Mouse (Mus musculus) spleen, embryonic (tissue): ENCODE results near the gene Gm3646.

ENCODE experiments used
- CTCF ChIA-PET: fragments of 350-600 bp; sonication (Branson Sonifier 250); formaldehyde crosslinking; loops from one replicate; lab custom pipeline; 2022; lab: Charles Lee

Gm3646 gene

GRCm38 (mm10) chr1:39805243-39805979, at the start of gene Gm3646:
Gene Gm3646 (minus strand): TSS chr1:39805332.
- CTCF ChIA-PET: no interaction called here

- CTCF ChIA-PET: interaction anchor here (0.6 kb wide), 1 partner anchor 313 kb away, joined by 11 read pairs; no protein-coding TSS in a partner anchor
These were observed 41.9 kb upstream of the Gm3646 start for GRCm38 (mm10) chr1:39847066-39847465.

DNA sequence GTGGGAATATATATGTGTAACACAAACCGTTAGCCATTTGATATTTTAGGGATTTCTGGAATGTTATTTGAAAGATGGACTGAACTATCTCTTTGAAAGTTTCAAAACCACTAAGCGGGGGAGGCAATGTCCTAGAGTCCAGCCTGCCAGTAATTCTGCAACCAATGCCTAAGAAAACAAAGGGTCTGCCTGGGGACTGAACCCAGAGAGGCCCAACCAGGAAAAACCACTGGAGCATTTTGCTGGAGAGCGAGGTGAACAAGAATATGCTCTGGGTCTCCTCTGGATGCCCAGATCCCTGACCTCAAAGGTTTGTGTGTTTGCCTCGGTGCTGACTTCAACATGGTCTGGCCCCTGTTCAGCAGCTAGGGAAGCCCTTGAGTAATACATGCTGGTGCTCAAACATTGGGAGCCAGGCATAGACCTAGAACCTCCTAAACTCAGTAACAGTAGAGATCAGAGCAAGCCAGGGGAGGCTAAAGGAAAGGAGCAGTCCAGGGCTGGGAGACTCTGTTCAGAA, 41.0 kb upstream of the Gm3646 start:
- CTCF ChIA-PET: no interaction called here

GRCm38 (mm10) chr1:39843328-39843727, 38.2 kb upstream of the Gm3646 start:
- CTCF ChIA-PET: no interaction called here

DNA sequence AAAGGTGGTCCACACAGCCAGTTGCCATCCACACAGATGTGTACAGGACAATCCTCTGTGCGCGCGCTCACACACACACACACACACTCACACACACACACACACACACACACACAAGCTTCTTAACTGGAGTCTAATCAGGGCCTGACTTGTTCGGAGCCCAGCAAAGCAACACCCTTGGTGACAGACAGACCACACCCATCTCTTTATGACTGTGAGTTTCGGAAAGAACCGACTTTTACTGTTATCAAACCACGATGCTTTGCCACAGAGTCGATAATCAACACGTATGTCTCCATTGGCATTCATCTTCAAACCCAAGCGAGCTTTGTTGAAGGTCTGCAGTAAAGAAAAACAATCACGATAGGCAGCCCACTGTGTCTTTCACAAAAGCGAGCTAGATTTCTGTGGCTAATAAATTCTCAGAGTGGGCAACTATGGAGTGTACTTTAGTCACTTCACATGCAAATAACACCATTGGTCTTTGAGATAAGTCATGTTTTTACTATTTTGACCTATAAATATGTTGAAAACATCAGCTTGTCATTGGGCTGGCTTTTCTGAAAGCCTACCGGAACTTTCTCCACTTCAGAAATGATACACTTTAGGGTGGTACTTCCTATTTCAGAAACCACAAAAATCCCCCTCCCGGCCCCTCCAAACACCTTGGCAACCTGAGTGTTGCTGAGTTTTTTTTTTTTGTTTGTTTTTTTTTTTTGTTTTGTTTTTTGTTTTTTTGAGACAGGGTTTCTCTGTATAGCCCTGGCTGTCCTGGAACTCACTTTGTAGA, 37.3 kb upstream of the Gm3646 start:
- CTCF ChIA-PET: interaction anchor here (0.6 to 0.7 kb wide), 2 partner anchors 18 to 295 kb away, joined by 3 to 4 read pairs; no protein-coding TSS in a partner anchor

DNA sequence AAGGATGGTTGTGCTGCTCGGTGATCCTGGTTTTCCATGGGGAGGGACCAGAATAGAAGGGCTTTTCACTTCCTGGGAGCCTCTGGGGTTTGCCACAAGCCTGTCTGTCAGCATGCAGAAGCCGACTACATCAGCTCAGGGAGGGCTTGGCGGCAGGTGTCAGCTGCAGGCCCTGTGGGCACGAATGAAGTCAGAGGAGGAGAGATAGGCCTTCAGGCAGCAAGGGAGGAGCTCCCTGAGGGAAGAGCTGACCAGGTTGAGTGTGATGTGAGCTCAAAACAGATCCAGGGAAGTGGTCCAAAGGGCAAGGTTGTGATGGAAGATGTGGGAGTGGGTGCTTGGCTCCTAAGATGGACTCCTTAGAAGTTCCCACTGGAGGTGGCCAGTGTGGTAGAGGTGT, 35.7 kb upstream of the Gm3646 start:
- CTCF ChIA-PET: no interaction called here

DNA sequence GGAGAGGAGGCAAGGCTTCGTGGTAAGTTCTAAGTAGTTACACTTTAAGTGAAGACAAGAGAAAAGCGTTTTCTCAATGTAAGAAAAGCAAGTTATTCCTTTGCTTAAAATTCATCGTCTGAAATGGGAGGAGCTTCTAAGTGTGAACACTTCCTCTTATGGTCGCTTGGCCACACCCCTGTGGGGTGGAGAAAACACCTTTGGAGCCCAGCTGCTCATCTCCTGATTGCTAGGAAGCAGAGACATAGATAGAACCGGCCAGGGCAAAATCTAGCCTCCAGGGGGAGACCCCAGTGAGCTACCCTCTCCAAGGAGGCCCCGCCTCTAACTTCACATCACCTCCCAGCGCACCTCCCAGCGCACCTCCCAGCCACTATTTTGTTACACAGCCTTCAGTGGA, 34.7 kb upstream of the Gm3646 start:
- CTCF ChIA-PET: interaction anchor here (0.6 to 1.3 kb wide), 2 partner anchors 96 to 224 kb away, joined by 3 to 12 read pairs; no protein-coding TSS in a partner anchor

- CTCF ChIA-PET: interaction anchor here (0.6 to 1.3 kb wide), 2 partner anchors 96 to 223 kb away, joined by 3 to 12 read pairs; no protein-coding TSS in a partner anchor
These were observed 34.1 kb upstream of the Gm3646 start for GRCm38 (mm10) chr1:39839217-39839616.

DNA sequence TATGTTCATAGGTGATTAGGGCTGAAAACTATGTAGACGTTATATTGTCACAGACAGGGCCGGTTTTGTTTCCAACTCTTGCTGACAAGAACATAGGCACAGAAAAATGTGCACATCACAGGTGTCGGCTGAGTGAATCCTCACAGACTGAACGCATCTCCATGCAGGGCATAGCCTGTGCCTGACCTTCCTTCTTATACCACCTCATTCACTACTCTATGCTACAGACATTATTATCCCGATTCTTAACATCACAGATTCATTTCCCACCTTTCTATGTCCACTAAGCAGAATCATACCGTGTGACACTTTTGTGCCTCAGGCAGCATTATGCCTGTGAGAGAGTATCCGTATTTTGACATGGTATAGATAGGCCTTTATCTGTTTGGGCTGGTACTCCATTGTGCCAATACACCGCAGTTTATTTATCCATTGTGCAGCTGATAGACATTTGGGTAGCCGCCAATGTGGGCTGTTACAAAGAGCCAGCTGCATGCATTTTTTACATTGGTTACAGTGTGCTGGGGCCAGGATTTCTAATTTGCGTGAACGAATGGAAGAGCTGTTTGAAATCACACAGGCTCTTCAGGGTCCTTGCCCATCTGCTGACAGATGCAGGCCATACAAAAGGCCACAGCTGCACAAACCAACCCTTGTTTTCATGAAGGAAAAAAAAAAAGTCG, 33.5 kb upstream of the Gm3646 start:
- CTCF ChIA-PET: interaction anchor here (1.3 kb wide), 1 partner anchor 222 kb away, joined by 3 read pairs; no protein-coding TSS in a partner anchor

GRCm38 (mm10) chr1:39831594-39832039, 26.5 kb upstream of the Gm3646 start:
- CTCF ChIA-PET: no interaction called here

DNA sequence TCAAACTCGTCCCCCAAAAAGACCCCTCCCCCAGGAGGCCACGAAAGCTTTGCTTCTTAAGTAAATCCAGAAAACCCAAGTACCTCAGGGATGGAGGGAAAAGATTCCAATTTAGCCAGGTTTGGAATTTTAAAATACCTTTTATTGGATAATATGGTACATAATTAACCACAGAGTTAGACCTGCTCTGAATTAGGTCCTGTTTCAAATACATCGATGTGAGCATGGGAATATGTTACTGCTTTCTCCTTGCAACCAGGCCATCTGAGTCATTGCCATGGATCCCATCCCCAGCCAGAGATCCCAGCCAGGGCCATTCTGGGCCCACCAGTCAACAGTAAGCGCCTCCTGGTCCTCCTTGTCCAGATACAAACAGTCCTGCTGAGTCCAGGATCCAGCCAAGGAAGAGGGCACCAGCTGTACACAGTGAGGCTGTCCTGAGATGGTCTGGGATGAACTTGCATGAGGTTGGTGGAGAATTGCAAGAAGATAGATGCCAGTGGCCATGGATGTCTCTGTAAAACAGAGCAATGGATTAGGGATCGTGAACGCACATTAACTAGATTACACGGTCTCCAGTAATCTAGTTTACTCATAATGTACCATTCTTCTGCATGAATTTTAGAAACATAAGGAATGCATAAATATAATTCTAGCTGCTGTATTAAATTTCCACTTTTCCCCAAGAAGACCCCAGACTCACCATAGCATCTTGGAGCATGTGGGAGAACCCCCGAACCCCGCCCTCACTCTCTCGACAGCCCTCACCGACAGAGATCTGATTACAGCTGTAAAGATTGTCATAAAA, 25.9 kb upstream of the Gm3646 start:
- CTCF ChIA-PET: no interaction called here

- CTCF ChIA-PET: no interaction called here
These were observed 19.8 kb upstream of the Gm3646 start for GRCm38 (mm10) chr1:39824902-39825301.

DNA sequence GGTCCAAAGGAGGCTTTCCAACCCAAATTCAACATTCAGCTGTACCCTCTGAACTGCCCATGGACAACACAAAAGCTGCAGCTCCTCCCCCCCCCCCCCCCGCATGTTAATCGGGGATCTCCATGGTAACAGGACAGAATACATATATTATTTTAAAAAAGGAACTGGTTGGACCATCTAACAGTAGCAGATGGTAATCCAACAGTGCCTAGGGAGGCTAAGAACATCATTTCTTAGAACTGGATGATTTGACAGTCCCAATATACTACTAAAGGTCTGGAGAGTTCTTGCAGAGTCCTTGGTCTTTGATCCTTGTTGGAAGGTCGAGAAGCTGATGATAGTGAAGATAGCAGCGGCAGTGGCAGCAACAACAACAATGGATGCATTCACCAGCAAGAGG, 19.1 kb upstream of the Gm3646 start:
- CTCF ChIA-PET: no interaction called here

GRCm38 (mm10) chr1:39819596-39819995, 14.5 kb upstream of the Gm3646 start:
- CTCF ChIA-PET: no interaction called here

DNA sequence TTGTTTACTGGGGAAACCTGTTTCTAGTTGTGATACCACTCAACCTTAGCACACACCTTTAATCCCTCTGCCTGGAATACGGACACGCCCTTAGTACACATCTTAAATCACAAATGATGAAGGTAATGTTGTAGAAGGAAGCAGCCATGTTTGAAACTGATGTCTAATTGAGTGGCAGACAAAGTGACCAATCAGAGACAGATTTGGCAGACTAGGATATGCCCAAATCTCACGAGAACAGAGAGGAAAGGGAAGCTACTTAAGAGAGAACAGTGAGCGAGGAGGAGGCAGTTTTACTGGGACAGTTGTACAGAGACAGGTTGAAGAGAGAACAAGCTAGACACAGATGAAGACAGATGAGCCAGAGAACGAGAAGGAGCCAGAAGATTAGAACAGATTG, 10.6 kb upstream of the Gm3646 start:
- CTCF ChIA-PET: no interaction called here

DNA sequence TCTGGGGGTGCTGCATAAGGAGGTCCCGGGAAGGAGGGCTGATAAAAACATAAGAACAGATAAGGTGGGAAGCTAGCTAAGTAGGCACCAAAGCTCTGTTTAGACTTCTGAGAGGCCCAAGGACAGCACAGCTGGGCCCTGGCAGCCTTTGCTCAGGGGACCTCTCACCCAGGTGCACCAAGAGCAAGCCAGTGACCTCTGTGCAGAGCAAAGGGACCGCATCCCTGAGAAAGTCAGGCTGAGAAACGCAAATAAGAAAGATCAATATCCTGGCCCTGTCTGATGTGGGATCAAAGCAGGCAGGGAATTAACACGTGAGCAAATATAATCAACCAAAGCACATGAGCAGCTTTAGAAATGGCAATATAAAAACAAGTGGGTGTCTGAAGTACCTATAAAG, 7.9 kb upstream of the Gm3646 start:
- CTCF ChIA-PET: no interaction called here

GRCm38 (mm10) chr1:39804789-39805188, 343 bp downstream of the Gm3646 start:
- CTCF ChIA-PET: no interaction called here

DNA sequence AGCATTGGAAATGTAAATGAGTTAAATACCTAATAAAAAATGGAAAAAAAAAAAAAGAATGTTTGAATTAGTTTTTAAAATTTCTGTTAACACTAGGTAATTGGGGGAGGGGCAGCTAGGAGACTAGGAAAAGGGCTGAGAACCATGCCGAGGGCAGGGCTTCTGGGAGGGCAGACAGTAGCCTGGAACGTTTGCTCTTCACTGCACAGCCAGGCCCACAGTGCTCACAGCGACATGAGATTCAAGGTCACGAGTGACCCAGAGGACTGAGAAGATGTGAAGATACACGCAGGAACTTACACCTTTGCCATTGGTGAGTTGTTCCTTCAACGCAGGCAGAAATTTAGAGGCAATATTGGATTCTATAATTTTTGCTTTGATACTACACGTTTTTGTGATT, 2.2 kb downstream of the Gm3646 start:
- CTCF ChIA-PET: no interaction called here

GRCm38 (mm10) chr1:39797496-39797895, 7.6 kb downstream of the Gm3646 start:
- CTCF ChIA-PET: no interaction called here

- CTCF ChIA-PET: no interaction called here
These were observed 8.4 kb downstream of the Gm3646 start for GRCm38 (mm10) chr1:39796765-39797164.

DNA sequence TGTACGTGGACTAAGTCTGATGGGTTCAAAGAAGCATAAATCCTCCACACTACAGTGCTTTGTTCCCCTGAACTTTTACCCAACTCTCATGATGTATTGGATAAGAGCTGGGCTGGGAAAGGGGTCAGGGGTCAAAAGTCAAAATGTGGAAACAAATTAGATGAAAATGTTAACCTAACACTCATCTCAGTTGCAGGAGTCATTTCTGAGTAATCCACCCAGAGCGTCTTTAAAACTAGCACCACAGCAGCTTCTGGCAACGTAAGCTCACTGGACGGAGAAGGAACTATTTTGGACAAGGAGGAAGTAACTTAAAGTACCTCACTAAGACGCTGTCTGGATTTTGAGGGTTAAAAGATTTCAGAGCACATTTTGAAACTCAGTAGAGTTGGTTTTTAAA, 20.5 kb downstream of the Gm3646 start:
- CTCF ChIA-PET: no interaction called here
